Mouse (Mus musculus): ENCODE results near the gene Zrsr1.

Gene Zrsr1

DNA sequence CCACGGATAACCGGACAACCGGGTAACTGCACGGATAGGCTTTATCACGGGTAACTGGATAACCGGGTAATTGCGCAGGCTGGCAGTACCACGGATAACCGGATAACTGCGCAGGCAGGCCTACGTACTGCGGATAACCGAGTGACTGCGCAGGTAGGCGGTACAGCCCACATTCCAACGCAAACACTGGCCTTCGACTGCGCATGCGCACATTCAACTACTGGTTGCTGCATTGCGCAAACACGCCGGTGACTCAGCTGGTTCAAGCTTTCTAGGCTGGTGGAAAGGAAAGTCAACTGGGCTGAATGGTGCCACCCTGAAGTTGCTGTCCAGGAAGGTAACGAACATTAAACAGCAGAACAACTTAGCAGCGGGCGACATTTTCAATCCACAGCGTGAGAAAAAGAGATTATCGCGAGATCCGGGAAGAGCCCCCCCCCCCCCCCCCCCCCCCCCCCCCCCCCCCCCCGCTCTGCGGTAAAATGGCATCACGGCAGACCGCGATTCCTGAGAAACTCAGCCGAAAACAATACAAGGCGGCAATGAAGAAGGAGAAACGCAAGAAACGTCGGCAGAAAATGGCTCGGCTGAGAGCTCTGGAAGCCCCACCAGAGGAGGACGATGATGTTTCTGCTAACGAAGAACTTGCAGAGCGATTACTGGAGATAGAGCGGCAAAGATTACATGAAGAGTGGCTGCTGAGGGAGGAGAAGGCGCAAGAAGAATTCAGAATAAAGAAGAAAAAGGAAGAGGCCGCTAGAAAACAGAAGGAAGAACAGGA is 1.1 kb downstream of the Zrsr1 start:
- peak; percentile 73 to 78 for DNase-seq (ENCODE audit: low spot score in 2 of 2)

DNA sequence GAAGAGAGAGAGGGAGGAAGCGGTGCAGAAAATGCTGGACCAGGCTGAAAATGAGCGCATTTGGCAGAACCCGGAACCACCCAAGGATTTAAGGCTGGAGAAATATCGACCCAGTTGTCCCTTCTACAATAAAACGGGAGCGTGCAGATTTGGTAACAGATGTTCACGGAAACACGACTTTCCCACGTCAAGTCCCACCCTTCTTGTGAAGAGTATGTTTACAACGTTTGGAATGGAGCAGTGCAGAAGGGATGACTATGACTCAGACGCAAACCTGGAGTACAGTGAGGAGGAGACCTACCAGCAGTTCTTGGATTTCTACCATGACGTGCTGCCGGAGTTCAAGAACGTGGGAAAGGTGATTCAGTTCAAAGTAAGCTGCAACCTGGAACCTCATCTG is 1.8 kb downstream of the Zrsr1 start:
- peak in 1 of 2 experiments; percentile 47 for DNase-seq (ENCODE audit: low spot score in 2 of 2)

DNA sequence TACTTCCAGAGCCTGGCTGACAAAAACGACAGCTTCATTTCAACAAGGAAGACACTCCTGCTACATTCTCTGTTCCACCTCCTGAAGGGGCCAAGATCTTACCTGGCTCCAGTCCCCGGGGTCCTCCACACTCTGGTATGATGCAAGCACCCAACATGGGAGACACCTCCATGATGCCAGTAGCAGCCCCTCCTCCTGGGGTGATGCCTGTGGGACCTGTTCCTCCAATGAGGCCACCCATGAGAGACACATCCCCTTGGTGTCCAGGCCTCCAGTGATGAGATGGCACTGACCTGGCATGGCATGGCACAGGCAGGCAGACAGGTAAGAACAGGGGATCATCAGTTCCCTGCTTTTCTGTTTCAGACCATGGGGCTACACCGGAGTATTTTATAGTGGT is 6.4 kb downstream of the Zrsr1 start:
- DNase-seq (ENCODE audit: low spot score in 2 of 2), result no peak

DNA sequence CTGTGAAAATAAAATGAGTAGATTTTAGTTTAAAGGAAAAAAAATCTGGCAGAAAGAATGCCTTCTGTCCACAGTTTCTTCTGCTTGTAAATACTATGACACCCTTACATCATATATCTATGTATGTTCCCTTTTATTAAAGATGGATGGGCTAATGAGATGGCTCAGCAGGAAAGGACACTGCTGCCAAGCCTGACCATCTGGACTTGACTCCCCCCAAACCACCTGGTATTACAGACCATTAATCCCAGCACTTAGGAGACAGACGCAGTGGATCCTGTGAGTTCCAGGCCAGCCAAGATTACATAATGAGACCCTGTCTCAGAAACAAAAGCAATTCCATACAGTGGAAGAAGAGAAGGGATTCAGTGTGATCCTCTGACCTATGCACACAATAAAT is 6.9 kb downstream of the Zrsr1 start:
- DNase-seq (ENCODE audit: low spot score in 2 of 2), result no peak

DNA sequence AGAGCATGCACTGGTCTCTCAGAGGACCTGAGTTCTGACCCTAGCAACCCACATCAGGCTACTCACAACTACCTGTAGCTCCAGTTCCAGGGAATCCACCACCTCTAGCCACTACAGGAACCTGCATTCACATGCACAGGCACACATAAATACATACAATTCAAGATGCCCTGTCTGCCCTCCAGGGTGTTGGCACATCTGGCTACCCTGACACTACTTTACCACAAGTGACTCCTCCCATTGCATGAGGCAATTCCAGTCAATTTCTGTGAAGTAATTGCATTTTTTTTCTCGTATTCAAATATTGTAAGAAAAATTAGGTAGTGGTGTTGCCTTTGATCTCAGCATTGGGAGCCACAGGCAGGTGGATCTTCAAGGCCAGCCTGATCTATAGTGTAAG is 7.4 kb downstream of the Zrsr1 start:
- DNase-seq (ENCODE audit: low spot score in 2 of 2), result no peak

DNA sequence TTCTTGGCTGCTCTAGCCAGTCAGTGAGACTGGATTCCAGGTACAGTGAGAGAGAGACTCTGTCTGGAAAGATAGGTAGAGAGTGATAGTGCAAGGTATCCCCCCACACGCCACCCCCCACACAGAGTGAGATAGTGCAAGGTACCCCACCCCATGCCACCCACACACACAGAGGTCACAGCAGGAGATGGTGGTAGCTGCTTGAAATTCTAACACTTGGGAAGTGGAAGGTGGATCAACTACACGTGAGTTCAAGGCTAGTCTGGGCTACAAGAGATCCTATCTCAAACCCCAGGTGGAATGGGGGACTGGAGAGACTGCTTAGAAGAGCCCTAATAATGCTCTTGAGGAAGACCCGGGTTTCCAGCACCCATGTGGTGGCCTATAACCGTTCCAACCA is 9.2 kb downstream of the Zrsr1 start:
- DNase-seq (ENCODE audit: low spot score in 2 of 2), result no peak

DNA sequence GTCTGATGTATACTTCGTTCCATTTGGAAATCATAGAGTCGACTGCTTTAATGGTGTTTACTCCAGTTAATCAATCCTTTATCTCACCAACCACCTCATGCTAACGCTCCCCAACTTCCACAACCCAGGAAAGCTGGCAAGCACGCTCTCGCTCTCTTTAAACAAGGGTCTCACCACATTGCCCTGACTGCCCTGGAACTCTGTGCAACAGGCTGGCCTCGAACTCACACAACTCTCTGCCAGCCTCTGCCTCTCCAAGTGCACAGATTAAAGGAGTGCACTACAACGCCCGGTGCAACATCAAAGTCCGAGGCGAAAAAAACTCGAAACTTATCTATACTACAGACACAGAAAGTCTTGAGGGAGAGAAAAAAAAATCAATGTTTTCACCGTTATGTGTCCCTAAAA is 9.7 kb downstream of the Zrsr1 start:
- no peak for DNase-seq (ENCODE audit: low spot score in 2 of 2)

DNA sequence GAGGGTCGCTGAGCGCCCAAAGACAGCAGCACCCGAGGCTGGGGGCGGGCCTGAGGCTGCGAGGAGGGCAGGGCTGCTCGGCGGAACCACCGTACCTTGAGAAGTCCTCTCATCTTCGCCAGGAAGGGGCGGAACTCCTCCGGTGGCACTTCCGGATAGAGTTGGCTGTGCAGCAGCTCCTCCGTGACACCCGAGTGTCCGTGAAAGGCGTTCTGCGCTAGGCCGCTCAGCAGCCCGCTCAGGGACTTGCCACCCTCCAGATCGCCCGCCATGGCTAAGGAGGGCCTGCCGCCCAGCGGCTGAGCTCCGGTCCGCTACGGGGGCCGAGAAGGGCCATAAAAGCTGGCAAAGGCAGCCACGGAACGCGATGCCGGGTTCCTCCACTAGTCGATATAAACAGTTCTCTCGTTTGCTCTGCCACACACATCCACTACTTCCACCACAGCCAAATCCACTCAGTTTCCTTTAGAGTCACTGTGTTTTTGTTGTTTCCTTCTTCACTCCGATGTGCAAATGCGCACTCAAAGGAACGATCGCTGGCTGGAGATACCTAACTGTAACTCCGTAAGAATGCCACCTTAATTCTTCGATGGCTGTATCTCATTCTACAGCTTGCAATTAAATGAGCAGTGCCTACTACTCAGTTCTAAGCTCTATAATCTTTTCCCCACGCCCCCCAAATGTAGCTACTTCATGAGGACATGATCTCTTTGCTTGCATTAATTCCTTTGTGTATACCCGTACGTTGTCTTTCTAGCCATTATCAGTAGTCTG is 10.4 kb downstream of the Zrsr1 start, which contains the start of the genes Gm28048 and Commd1:
Gm28048 (minus strand) TSS at position 107 of the 774 bp plus-strand sequence.
Commd1 (minus strand) TSS at position 399 of the 774 bp plus-strand sequence.
- DNase-seq (ENCODE audit: low spot score in 2 of 2), result peak; percentile 95 to 98

DNA sequence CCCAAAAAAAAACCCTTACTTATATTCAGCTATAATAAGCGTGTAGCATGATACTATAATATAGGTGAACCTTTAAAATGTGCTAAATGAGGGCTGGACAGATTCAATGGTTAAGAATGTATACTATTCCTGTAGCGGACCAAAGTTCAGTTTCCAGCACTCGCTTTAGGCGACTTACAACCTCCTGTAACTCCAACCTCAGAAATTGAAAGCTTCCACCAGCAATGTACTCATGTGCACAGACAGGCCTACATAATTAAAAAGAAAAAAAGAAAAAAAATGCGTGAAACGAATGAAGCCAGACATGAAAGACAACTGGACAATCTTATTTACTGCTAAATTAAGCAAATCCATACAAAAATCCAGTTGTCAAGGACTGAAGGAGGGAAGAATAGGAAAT is 11.0 kb downstream of the Zrsr1 start:
- no peak for DNase-seq (ENCODE audit: low spot score in 2 of 2)

DNA sequence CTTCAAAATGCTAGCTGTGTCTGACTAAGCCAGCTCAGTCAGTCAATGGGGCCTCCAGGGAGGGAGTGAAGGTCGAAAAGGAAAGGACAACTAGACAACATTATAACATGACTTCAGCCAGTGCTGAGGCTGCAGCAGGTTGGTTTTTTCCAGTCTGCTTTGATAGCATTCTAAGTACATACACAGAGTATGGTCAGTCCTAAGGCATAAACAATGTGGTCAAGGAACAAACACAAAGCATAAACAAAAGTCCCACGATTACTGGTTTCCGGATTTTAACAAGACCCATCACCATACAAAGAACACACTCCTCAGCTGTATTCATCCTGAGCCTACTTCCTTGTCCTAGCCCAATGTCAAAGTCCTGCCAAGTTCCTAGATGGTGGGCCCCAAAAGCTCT is 13.7 kb downstream of the Zrsr1 start:
- DNase-seq (ENCODE audit: low spot score in 2 of 2), result no peak

DNA sequence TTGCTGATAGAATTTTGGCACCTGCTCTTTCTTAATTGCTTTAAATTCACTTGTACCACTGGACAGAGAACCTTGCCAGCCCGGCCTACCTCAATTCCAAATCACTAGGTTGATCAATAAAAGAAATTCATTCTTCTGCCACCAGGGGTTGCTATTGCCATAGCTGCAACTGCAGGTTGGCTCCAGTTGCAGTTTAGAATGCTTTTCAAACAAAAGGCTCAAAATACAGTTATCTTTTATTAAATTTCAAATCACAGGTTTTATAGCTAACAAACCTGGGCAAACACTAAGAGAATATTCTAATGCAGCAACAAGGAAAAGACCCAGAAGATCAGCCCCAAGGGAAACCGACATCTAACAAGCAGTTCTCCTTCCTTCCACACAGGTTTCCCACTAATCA is 15.6 kb downstream of the Zrsr1 start:
- no peak for DNase-seq (ENCODE audit: low spot score in 2 of 2)

DNA sequence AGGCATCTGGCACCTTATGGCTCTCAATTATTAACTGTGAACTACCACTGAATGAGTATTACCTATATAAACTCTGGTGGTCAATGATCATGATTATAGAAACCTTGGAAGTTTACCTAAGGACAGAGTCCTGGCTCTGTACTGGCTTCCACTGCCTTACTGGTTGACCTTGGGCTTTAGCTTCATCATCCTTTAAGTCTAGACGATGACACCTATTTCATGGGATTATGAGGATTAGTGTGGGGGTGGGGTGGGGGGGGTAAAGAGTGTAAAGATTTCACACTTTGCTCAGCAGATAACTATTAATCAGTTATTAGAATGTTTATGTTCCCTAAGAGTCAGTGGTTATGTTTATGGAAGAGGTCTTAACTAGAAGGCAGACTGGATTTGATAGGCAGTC is 18.0 kb downstream of the Zrsr1 start:
- no peak for DNase-seq (ENCODE audit: low spot score in 2 of 2)

DNA sequence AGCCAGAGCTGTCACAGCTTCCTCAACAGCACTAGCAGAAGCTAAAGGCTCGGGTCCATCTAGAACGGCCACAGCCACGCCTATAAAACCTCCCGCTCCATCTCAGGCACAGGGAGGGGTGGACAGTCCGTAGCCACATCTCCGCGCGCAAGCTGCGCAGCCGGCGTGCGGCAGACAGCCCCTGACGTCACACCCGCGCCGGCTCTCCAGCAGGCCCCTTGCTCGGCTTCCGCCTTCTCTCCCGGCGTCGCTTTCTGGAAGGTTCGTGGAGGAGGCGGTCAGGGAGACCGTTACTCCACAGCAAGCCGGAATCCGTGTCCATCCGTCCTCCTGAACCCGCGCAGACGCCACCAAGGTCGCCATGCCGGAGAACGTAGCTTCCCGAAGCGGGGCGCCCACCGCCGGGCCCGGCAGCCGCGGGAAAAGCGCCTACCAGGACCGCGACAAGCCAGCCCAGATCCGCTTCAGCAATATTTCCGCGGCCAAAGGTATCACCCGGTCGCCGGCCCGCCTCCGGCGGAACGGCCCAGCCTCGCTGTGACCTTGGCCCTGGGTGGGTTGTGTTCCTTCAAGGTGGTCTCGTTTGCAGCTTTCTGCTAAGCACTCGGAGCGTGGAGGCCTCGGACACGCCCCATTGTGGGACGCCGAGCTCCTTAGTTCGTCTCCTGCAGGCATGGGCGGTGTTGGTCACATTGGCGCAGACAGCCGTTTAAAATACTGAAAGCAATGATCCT is 18.8 kb downstream of the Zrsr1 start, which contains the start of gene Cct4:
Cct4 (plus strand) TSS at position 127 of the 734 bp plus-strand sequence.
- DNase-seq (ENCODE audit: low spot score in 2 of 2), result peak; percentile 90 to 91

DNA sequence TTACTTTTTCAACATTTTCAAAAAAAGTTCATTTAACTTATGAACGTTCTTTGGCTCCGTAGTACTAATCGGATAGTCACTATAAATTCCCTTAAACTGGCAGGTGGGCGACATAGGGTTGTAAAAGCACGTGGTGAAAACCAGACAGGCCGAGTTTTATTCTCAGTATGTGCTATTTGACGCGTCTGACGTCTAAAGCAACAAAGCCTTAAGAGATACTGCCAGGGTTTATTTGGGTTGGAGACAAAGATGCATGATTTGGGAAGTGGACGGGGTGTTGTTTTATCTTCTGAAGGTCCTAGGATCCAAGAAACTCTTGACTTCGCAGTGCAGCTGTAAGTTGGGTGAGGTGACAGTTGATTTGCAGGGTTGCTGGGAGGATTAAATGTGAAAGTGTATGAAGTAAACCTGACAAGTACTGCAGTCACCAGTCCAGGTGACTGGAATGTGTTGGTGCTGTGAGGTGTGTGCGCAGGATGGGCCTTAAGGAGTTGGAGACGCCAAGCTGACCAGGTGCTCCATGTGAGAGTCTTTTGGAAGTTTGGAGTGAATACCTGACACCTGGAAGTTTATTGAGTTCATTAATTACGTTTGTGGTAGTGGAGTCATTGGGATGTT is 19.5 kb downstream of the Zrsr1 start:
- no peak for DNase-seq (ENCODE audit: low spot score in 2 of 2)

DNA sequence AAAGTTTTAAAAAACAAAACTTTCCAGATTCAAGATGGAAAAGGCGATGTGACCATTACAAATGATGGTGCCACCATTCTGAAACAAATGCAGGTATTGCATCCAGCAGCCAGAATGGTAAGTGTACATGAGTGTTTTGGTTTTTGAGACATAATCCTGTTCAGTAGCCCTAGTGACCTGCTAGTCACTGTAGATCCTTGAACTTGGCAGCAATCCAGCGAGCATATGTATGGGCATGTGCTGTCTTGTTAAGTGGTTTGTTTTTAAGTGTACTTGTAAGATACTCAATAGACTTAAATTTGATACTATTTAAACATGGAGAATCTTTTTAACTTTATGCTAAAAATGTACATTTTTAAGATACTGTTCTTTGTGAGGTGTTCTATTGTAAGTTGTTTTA is 22.5 kb downstream of the Zrsr1 start:
- no peak for DNase-seq (ENCODE audit: low spot score in 2 of 2)

DNA sequence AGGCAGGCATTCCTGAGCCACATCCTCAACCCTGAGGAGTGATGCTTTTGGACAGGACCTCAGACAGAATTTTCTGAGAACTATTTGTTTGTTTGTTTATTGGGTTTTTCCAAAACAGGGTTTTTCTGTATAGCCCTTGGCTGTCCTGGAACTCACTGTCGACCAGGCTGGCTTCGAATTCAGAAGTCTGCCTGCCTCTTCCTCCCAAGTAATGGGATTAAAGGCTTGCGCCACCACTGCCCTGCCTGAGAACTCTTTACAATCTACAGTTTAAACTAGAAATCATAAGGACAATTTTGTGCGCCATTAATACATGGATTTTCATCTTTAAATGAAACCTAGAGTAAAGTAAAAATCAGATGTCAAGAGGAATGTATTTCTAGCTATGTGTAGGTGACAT is 23.7 kb downstream of the Zrsr1 start:
- DNase-seq (ENCODE audit: low spot score in 2 of 2), result no peak

DNA sequence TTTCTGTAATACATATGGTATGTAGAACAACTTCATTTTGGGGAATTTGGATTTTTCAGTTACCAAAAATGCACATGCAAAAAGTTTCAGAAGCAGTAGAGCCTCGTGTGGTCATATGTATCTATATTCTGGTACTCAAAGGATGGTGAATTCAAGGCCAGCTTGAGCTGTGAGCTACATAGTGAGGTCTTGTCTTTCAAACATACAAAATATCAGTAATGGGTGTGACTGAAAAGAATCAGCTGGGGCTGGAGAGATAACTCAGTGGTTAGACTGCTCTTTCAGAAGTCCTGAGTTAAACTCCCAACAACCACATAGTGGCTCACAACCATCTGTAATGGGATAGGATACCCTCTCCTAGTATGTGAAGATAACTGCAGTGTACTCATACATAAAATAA is 26.5 kb downstream of the Zrsr1 start:
- DNase-seq (ENCODE audit: low spot score in 2 of 2), result no peak

DNA sequence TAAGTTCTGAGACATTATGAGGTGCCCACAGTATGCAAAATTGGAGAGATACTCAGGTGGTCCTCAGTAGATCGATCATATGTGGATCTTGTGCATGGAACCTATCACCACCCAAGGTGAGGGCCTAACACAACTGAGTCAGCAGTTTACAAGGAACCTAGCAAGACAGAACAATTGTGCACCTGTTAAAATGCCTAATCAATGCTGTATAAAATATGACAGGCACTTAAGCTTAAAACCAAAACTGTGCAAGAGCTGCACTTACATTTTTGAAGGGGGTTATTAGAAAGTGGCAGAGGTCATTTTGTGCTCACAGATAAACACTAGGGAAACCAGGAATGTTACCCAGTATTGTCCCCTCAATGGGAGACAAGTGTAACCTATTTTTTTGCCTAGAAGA is 33.5 kb downstream of the Zrsr1 start:
- DNase-seq (ENCODE audit: low spot score in 2 of 2), result no peak

DNA sequence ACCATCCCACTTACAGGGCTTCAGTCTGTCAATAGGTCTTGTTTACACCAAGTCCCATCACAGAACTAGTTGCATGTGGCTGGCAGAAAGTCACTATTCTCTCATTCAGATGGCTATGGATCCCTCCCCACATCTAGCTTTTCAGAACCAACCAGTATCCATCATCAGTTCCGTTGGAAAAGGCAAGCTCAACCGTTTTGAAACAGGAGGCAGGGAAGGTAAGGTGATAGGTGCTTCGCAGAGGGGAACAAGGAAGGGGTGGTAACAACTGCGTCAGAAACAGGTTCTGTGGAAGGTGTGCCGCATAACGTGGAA is 35.3 kb downstream of the Zrsr1 start:
- DNase-seq (ENCODE audit: low spot score in 2 of 2), result no peak

DNA sequence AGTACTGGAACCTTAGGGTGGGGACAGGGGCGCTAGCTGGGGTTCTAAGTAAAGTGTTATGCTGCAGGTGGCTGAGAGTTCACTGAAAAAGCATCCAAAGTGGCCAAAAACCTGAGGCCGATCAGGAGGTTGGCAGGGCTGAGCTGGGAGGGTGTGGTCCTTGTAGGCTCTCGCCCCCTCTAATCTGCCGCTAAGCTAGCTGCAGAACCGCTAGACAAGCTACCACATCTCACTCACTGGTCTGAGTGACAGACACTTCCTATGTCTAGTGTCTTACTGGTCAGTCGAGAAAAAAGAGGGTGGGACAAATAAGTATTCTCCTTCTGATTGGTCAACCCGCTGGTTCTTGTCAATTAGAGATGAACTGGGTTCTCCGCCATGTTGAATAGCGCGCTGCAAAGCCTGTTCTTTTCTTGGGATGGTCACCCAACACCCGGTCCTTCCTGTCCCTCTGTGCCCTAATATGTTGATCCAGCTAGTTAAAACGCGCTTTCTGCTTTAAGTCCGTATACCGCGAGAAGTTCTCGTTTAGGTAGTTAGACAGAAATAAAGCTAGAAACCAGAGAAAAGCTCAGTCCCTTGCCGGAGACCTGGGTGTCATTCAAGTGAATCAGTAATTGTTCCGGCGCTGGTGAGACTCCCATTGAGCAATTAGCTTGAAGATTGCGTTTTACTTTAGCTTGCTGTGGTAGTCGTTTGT is 35.8 kb downstream of the Zrsr1 start, which contains the start of gene Fam161a:
Fam161a (plus strand) TSS at position 51 of the 700 bp plus-strand sequence.
- peak in 1 of 2 experiments; percentile 47 for DNase-seq (ENCODE audit: low spot score in 2 of 2)

DNA sequence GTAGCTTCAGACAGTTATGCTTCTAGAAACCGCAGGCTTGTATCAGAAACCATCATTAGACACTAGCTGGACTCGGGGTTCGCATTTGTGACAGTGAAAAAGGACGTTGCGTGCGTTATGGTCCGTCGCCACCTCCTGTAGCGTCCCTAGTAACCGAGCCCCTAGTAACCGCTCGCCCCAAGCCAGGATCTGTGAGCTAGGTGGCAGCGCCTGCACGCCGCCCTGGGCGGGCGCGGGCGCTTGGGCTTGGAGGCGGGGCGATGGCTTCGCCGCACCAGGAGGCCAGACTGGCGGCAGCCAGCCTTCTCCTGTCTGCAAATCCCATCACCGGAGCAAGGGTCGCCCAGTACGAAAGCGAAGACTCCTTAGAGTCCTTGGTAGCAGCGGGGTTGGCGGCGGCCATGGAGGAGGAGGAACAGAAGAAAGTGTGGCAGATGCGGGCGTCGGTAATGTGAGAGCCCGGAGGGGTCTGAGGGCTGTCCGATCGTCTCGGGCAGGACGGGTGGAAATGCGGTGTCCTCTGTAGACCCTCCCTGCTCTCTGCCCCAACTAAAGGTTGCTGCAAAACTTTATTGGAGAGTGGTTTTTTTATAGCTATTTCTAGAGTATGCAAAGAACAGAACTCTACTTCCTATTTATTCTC is 36.5 kb downstream of the Zrsr1 start:
- DNase-seq (ENCODE audit: low spot score in 2 of 2), result peak; percentile 74 to 77

Measured in urinary bladder, postnatal 4 days (tissue).